Mouse (Mus musculus): ENCODE measurements around the gene Rassf2. TPM values are rescaled to one million over a fixed set of nuclear protein-coding genes. Genes with fewer than 3 reads are reported as not detected.

Rassf2 gene
- polyA plus RNA-seq, 1 experiment from 2014 or later = 3.2 TPM

DNA sequence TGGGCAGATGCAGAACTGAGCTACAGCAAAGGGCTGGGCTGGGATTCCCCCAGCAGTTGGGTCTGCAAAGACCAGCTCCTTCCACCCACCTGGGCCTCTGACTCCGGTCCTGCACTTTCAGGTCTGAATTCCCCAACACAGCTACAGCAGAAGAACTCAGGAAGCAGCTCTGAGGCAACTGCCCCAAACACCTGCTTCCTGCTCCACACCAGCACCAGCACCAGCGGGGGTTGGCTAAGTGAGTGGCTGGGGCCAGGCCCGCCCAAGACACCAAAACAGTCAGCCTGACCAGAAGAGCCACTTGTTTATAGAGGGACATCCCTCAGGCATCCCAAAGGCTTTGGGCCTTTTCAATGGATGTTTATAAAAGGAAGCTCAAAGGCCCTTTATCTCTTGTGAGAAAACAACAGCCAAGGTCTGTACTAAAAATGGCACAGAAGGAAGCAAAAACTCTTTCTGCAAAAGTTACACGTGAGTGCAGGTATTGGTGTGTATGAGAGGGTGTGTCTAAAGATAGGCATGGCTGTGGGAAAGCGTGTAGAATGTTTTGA, 9.0 kb downstream of the Rassf2 start:
- CTCF ChIA-PET = no interaction called here
- POLR2A ChIA-PET = interaction anchor here (1.0 kb wide), 1 partner anchor 13 kb away, joined by 3 read pairs; no protein-coding TSS in a partner anchor
- no peak for TF ChIP-seq CTCF (IDR thresholded peaks at IDR 0.05)
- in situ Hi-C loops (cut with MboI; ENCODE audit: low pct_unique_long_range_greater_than_20kb) = no loop called here
- no peaks in the 10 kb centered on the region for H3K27me3 ChIP-seq
- DNase-seq (ENCODE audit: low read depth, low spot score) = no peak
- no peak for ATAC-seq

DNA sequence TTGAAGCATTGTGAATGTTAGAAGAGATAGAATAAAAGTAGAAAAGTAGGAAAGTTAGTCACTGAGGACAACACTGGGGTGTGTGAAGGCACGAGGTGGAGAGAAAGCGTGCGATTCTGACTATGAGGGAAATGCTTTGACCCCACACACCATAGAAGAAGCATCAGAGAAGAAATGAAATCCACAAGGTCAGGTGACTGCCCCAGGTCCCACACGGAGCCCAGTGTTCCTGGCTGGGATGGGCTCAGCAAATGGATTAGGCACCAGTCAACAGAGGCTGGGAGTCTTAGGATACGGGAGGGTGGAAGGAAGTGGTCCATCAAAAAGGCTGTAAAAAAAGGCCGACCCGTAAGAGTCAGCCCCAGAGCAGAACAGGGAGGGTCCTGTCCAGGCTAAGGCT, 9.6 kb downstream of the Rassf2 start:
- TF ChIP-seq CTCF (IDR thresholded peaks at IDR 0.05) = no peak
- ATAC-seq (no peak), DNase-seq (ENCODE audit: low read depth, low spot score) (no peak)
- H3K27me3 ChIP-seq = no peaks in the 10 kb centered on the region
- in situ Hi-C loops (cut with MboI; ENCODE audit: low pct_unique_long_range_greater_than_20kb) = no loop called here
- CTCF ChIA-PET = no interaction called here
- POLR2A ChIA-PET = no interaction called here

DNA sequence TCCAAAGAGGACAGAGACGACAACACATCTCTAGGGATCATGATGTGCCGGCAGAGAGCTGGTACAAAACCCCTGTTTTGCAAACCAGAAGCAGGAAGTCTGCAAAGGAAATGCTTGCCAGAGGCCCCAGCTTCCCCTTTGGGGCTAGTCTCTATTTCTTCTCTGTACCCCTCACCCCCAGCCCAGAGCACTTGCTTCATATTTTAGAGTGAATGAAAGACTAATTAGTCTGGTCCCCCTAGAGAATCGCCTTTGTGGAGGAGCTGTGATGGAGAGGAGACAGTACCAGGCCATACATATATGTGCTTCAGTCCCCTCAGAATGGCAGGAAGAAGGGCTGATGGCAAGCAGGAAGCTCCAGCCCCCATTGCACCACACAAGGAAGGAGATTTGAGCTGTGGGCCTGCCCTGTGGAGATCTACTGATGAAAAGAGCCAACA, 10.7 kb downstream of the Rassf2 start:
- CTCF ChIA-PET = interaction anchor here (1.2 kb wide), 1 partner anchor 10 kb away, joined by 3 read pairs; no protein-coding TSS in a partner anchor
- POLR2A ChIA-PET = no interaction called here
- no peak for TF ChIP-seq CTCF (IDR thresholded peaks at IDR 0.05)
- DNase-seq (ENCODE audit: low read depth, low spot score) (no peak), ATAC-seq (no peak)
- in situ Hi-C loops (cut with MboI; ENCODE audit: low pct_unique_long_range_greater_than_20kb) = no loop called here
- no peaks in the 10 kb centered on the region for H3K27me3 ChIP-seq

GRCm38 (mm10) chr2:132018156-132018555, 11.9 kb downstream of the Rassf2 start:
- no peak for ATAC-seq
- H3K27me3 ChIP-seq = no peaks in the 10 kb centered on the region
- no peak for DNase-seq (ENCODE audit: low read depth, low spot score)
- in situ Hi-C loops (cut with MboI; ENCODE audit: low pct_unique_long_range_greater_than_20kb) = no loop called here
- CTCF ChIA-PET = interaction anchor here (1.2 kb wide), 1 partner anchor 8 kb away, joined by 3 read pairs; no protein-coding TSS in a partner anchor
- POLR2A ChIA-PET = no interaction called here
- TF ChIP-seq CTCF (IDR thresholded peaks at IDR 0.05) = no peak

GRCm38 (mm10) chr2:132017611-132018010, 12.4 kb downstream of the Rassf2 start:
- in situ Hi-C loops (cut with MboI; ENCODE audit: low pct_unique_long_range_greater_than_20kb) = no loop called here
- ChIA-PET POLR2A (no interaction called here), CTCF (no interaction called here)
- no peaks in the 10 kb centered on the region for H3K27me3 ChIP-seq
- ATAC-seq (no peak), DNase-seq (ENCODE audit: low read depth, low spot score) (no peak)
- TF ChIP-seq CTCF (IDR thresholded peaks at IDR 0.05) = no peak

- no peak for ATAC-seq
- ChIA-PET POLR2A (no interaction called here), CTCF (no interaction called here)
- no peaks in the 10 kb centered on the region for H3K27me3 ChIP-seq
- TF ChIP-seq CTCF (IDR thresholded peaks at IDR 0.05) = no peak
- DNase-seq (ENCODE audit: low read depth, low spot score) = no peak
- in situ Hi-C loops (cut with MboI; ENCODE audit: low pct_unique_long_range_greater_than_20kb) = no loop called here
Measured at GRCm38 (mm10) chr2:132016034-132016433, 14.0 kb downstream of the Rassf2 start.

- DNase-seq (ENCODE audit: low read depth, low spot score) (no peak), ATAC-seq (no peak)
- no peaks in the 10 kb centered on the region for H3K27me3 ChIP-seq
- POLR2A ChIA-PET = no interaction called here
- no peak for TF ChIP-seq CTCF (IDR thresholded peaks at IDR 0.05)
- CTCF ChIA-PET = no interaction called here
- in situ Hi-C loops (cut with MboI; ENCODE audit: low pct_unique_long_range_greater_than_20kb) = no loop called here
Measured at GRCm38 (mm10) chr2:132013152-132013551, 16.9 kb downstream of the Rassf2 start.

DNA sequence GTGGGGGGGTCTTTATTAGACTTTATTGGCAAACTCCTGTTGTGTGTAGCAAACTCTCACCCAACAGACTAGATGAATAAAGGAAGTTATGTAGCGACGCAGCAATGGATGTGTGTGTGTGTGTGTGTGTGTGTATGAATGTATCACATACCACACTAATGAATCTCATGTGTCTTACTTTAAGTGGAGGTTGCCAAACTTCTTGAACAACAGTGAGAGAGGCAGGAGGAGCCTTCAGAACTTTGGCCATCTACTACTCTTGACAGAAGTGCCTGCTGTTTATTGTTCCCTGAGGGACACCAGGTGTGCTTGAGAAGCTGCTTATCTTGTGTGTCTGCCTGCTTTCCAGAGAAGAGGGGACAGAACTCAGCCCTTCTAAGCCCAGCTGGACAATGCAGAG, 19.3 kb downstream of the Rassf2 start:
- CTCF ChIA-PET = interaction anchor here (1.0 to 1.5 kb wide), 2 partner anchors 8 to 22 kb away, joined by 3 read pairs; no protein-coding TSS in a partner anchor
- H3K27me3 ChIP-seq = no peaks in the 10 kb centered on the region
- DNase-seq (ENCODE audit: low read depth, low spot score) (no peak), ATAC-seq (no peak)
- TF ChIP-seq CTCF (IDR thresholded peaks at IDR 0.05) = no peak
- POLR2A ChIA-PET = no interaction called here
- in situ Hi-C loops (cut with MboI; ENCODE audit: low pct_unique_long_range_greater_than_20kb) = no loop called here

DNA sequence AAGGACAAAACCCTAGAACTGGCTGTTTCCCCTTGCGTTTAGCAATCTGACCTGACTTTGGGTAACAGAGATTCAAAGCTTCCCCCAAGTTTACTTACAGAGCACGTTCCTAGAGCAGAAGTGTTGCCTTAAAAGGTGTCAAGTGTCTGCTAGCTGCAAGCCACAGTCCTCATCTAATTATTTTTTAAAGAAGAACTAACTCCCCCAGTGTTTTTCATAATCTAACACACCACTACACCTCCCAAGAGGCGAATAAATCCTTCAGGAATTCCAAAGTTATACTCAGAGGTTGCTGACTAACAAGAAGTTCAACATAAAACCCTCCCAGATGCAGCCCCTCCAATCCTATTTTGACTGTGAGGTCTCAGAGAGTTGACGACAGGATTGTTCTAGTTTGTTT, 21.9 kb downstream of the Rassf2 start:
- in situ Hi-C loops (cut with MboI; ENCODE audit: low pct_unique_long_range_greater_than_20kb) = no loop called here
- CTCF ChIA-PET = interaction anchor here (1.4 to 1.5 kb wide), 2 partner anchors 14 to 18 kb away, joined by 3 to 4 read pairs; no protein-coding TSS in a partner anchor
- TF ChIP-seq CTCF (IDR thresholded peaks at IDR 0.05) = no peak
- POLR2A ChIA-PET = interaction anchor here (1.6 kb wide), 1 partner anchor 13 kb away, joined by 3 read pairs; no protein-coding TSS in a partner anchor
- no peaks in the 10 kb centered on the region for H3K27me3 ChIP-seq
- DNase-seq (ENCODE audit: low read depth, low spot score) (no peak), ATAC-seq (no peak)

- ChIA-PET CTCF (no interaction called here), POLR2A (interaction anchor here (0.7 to 1.6 kb wide), 2 partner anchors 14 to 25 kb away, joined by 3 read pairs; no protein-coding TSS in a partner anchor)
- in situ Hi-C loops (cut with MboI; ENCODE audit: low pct_unique_long_range_greater_than_20kb) = no loop called here
- no peak for ATAC-seq
- DNase-seq (ENCODE audit: low read depth, low spot score) = no peak
- H3K27me3 ChIP-seq = no peaks in the 10 kb centered on the region
- TF ChIP-seq CTCF (IDR thresholded peaks at IDR 0.05) = no peak
Measured at GRCm38 (mm10) chr2:132007475-132007819, 22.6 kb downstream of the Rassf2 start.

GRCm38 (mm10) chr2:132006561-132007474, 23.2 kb downstream of the Rassf2 start:
- in situ Hi-C loops (cut with MboI; ENCODE audit: low pct_unique_long_range_greater_than_20kb) = no loop called here
- ChIA-PET POLR2A (interaction anchor here (0.7 kb wide), 1 partner anchor 26 kb away, joined by 3 read pairs; no protein-coding TSS in a partner anchor), CTCF (no interaction called here)
- H3K27me3 ChIP-seq = no peaks in the 10 kb centered on the region
- ATAC-seq = peak; percentile 96
- no peak for TF ChIP-seq CTCF (IDR thresholded peaks at IDR 0.05)
- DNase-seq (ENCODE audit: low read depth, low spot score) = peak; percentile 73

Measured in Patski (cell line).